Mouse (Mus musculus) liver, adult 2 months (tissue): ENCODE results near the gene Mt2.

Experiments used
- CTCF ChIP-seq: fragments of 200-500 bp; IDR thresholded peaks from 2 replicates; pipeline ENCODE4 v1.5.1; 2011; ENCODE audit warnings: low read depth, low read length, control low read depth
- POLR2A ChIP-seq: fragments of 200-500 bp; IDR thresholded peaks from 2 replicates; pipeline ENCODE4 v1.6.1; 2011; ENCODE audit warnings: low read length, control low read depth; ENCODE audit not compliant: insufficient read depth; ENCODE audit errors: extremely low read depth

DNA sequence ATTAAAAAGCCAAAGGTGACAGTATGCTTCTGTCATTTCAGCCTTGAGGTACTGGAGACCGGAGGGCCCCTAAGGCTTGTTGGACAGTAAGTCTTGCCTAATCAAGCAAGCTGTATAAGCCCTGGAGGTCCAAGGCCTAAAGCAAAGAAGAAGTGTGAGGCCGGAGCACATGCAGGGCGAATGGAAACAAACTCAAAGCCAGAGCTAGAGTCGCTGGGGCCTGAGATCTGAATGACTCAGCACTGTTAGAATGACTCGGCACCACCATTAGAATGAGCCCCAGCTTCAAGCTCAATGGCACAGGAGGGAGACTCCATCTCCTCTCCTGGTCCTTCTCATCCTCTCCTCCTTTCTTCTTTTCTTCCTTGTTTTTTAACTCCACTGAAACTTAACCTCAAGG is 21.5 kb upstream of the Mt2 start:
- no peak for TF ChIP-seq POLR2A
- no peak for TF ChIP-seq CTCF
